Mouse (Mus musculus): ENCODE results near the gene Tmprss9.

DNA sequence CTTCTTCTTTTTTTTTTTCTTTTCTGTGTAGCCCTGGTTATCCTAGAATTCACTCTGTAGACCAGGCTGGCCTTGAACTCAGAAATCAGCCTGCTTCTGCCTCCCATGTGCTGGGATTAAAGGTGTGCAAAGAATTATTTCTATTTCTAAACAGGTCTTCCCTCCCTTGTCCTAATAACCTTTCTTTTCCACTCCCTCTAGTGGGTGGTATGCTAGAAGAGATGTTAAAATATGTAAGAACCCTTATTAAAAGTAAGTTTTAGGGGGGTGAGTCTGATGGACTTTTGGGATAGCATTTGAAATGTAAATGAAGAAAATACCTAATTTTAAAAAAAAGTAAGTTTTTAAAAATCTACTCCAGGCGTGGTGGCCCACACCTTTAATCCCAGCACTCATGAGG is 48.3 kb upstream of the Tmprss9 start:
- no peak for TF ChIP-seq GATA1 (IDR thresholded peaks at IDR 0.05; ENCODE audit: borderline replicate concordance, low read length)
- no peak for TF ChIP-seq FLI1 (IDR thresholded peaks at IDR 0.05; ENCODE audit: low read length)

Measured in megakaryocyte, embryonic 14.5 days (primary cell).